Mouse (Mus musculus) A20 (cell line): ENCODE measurements around the gene Reep3.
"Not testable (repeated sequence)": the region's sequence is repeated elsewhere in the genome, so short reads cannot be mapped to it uniquely, and the experiment has no call there.

Source experiments
- DNase-seq: peaks from one replicate; pipeline ENCODE4 v3.0.0-alpha.2; 2011; ENCODE audit warnings: low read depth, low spot score

Reep3 gene

DNA sequence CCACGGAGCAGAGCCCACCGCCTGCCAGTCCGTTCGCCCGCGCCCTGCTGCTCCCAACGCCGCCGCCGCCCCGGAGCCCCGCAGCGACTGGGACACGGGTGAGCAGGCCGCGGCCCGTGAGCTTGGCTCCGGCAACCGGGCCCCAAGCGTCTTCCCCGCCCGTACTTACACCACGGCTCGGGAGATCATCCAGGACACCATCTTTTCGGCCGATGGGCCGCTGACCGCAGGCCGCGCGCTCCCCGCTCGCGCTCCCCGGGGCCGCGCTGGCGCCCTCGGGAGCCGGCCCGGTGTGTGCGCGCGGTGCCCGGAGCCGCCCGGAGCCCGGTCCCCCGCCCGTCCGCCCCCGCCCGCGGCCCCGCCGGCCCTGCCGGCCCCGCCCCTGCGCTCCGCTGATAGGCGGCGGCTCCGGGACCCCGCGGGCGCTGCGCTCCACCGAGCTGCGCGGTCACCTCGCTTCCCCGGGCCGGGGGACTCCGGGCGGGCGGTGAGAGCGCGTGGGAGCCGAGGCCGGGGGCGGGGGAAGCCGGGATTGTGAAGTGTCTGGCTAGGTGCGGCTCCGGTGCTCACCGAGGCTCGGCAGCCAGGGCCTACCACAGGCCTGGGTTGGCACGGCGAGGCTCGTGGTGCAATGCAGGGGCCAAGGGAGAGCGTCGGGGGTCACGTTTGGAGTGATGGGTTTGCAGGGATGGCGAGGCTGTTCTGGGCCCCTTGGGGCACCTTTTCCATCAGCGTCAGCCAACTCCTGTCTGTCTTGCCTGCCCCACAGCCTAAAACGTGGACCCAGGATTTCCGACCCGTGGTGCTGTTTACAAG is at the start of gene Reep3:
Gene Reep3, minus strand, starts transcription at position 325 of the 816 bp plus-strand sequence.
- DNase-seq = peak; percentile 84

DNA sequence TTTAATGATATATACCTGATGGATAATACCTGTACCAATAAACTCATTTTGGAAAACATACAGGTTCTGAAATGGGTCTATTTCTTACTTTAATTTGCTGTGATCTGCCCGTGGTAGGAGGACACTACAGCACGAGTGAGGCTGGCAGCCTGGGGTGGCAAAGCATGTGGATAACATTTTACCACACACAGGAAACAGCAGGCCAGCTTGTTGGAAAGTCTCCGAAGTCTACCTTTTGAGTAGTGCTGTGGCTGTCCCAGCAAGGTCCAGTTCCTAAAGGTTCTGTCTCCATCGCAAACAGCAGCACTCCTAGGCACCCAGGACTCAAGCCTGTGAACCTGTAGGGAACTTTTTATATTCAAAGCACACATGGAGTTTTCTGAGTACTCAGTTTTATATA is 48.9 kb upstream of the Reep3 start:
- DNase-seq = no peak

- DNase-seq = no peak
Observed at GRCm38 (mm10) chr10:67144269-67144668, 47.5 kb upstream of the Reep3 start.

DNA sequence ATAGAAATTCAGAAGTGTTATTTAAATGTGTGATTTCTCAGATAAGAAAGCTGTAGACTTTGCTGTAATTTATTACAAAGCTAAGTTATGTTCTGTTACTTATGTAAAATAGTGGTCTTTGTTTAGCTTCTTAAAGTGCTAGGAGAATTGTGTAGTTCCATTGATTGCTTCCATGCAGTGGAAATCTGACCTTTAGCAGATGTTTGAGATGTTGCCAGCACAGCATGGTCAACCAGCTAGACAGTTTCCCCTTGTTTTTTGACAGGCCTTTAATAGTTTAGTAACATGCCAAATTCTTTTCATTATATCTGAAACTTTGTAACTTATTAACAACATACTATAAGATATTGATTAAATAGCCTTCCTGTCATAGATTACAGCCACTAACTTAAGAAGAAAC is 46.9 kb upstream of the Reep3 start:
- no peak for DNase-seq

DNA sequence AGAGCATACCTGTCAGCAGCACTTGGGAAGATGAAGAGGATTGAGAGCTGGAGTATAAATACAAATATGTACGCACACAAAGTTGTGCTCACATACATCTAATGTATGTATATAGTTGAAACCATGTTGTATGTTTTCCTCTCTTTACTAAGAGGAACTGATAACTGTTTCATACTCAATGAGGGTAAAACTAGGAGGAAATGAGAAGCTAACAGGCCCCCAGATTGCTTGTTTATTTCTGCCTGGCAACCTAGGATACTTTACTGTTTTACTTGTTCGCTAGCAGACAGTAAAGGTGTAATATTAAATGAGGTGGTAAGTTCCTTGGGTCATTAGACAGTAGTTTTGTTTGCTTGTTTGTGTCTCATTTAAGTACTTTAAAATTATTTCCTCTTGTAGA is 40.7 kb upstream of the Reep3 start:
- DNase-seq = peak; percentile 29

DNA sequence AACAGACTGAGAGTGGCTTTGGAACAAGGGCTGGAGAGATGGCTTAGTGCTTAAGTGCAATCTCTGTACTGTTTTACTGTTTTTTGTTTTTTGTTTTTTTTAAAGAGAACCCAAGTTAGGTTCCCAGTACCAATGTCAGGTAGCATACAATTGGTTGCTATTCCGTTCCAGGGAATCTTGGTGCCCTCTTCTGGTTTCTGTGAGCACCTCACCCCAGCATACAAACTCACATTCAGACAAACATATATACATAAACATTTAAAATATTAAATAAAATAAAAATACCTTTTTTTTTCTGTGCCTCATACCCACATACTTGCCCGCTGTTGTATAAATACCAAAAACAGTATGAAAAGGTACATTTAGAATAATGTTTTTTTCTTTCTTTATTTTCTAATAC is 37.6 kb upstream of the Reep3 start:
- DNase-seq = peak; percentile 24

DNA sequence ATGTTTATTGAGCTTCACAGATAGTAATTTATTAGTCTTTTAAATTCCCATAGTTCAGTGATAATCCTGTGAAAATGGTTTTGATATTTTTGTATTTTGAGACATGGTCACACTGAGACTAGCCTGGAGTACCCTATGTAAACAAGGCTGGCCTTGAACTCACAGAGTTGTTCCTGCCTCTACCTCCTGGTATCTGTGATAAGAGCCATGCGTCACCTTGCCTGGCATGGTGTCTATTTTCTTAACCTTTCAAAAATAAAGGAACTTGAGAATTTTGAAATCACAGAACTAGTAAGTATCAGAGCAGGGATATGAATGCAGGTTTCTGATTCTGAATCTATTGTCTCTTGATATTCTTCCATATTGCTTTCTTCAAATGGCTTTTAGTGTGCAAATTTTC is 35.0 kb upstream of the Reep3 start:
- DNase-seq = no peak

GRCm38 (mm10) chr10:67129531-67129930 is 32.8 kb upstream of the Reep3 start:
- DNase-seq = no peak

DNA sequence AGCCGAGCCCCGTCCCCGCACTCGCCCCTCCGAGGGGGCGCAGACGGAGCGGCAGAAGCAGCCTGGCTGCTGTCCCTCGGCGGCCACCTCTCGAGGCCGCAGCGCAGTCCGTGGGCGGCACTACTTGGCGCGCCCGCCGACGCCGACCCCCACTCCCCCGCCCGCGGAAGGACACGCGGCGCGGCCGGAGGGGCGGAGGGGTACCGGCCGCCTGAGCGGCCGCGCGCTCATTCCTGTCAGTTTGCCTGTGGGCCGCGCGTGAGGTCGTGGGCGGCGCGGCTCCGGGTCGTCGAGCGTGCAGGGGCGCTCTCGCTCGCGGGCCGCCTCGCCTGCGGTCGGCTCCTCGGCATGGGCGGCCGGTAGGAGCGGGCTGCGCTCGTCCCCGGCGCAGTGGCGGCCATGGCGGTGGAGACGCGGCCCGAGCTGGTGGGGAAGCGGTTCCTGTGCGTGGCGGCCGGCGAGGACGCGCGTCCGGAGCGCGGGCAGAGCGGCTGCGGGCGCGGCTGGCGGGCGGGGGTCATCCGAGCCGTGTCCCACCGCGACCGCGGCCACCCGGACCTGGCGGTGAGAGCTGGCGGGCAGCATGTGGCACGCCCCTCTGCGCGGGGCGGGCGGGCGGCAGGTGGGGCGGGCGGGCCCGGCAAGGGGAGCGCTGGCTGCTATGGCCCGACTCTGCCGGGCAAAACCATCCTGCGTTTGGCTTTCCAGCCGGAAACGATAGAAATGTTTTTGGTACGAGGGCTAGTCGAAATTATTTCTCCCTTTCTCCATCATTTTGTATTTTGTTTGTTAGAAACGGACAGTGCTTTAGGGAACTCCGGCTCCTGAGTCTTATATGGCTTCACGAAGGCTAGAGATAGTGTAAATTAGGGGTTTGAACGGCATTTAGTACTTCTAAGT is 30.4 kb upstream of the Reep3 start:
- peak; percentile 63 for DNase-seq

DNA sequence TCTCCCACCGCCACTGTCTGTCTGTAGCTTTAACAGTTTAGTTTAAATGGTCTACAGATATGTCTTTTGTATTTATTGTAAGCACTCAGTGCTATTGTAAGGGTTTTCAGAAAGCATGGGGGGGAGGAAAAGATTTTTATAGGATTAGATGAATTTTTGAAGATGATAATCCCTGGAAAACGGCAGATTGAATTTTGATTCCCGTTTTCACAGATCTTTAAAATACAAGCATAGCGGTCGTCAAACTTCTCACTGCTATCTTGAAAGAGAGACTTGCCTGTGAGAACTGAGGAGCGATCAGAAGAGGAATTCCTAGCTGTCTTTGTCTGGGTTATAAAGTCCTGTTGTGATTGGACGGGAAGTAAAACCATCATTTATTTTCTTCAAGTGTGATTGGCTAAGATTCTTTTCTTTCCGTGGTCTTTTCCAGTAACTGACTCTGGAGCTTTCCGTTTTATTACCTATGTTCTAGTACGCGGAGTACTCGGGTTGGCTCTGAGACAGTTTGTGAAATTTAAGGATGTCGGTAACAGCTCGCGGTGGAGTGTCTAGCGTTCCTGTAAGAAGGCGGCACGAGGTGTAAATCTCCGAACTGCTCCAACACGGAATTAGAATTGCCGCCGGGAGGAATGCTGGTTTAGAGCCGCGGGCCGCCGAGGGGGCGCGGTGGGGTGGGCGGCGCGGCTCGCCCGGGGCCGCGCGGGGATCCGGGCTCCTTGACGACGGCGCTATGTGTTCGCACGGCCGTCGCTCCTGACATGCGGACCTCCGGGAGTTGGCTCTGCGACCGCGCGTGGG is 29.5 kb upstream of the Reep3 start:
- no peak for DNase-seq

GRCm38 (mm10) chr10:67124156-67124555 is 27.4 kb upstream of the Reep3 start:
- no peak for DNase-seq

DNA sequence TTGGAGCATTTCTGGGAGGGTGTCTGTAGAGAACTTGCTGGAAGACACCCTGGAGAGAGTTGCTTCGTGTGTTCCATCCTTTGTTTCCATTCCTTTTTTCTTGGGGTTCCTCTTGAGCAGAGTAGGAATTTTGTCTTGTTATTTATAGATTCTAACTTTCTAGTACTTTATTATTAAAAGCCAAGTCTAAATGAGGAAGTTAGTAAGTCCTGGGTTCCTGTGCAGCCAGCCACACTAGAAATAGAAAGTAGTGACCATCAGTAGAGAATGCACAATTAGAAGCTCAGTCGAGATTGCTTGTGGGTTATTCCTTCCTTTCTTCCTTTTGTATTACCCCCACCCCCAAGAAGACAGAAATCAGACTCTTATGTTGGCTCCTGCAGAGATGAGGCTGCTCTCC is 27.0 kb upstream of the Reep3 start:
- DNase-seq = peak; percentile 41

DNA sequence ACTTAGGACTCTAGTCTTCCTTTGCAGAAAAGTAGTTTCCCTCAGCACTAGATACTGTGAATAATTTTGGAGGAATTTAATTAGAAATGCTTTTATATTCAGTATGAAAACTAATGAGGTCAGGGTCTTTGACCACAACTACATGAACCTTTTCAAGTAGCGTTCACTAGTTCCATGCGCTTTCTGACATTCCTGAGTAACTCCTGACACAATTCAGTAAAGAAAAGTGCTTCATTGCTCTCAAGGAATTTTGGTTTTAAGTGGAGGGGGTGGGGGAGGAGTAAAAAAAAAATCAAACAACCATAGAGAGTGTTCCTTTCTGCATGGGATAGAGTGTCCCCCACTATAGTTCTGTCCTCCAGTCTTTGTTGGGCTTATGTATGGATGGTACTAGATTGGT is 23.9 kb upstream of the Reep3 start:
- DNase-seq = no peak

DNA sequence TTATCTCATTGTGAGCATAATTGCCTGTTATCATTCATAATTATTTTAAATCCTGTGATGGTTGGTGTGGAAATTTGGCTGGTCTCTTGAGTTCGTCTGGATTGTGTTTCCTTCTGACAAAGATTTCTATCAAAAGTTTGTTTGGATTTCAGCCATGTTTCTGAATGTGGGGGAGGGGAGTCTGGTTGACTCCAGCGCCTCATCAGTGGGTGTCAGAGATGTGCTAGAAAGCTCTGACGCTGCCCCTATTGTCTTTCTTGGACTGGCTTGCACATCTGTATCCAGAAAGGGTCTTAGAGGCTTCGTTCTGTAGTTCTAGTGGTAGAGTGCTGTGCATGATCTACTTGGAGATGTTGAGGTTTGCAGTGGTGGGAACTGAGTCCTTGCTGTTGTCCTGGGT is 23.4 kb upstream of the Reep3 start:
- no peak for DNase-seq

DNA sequence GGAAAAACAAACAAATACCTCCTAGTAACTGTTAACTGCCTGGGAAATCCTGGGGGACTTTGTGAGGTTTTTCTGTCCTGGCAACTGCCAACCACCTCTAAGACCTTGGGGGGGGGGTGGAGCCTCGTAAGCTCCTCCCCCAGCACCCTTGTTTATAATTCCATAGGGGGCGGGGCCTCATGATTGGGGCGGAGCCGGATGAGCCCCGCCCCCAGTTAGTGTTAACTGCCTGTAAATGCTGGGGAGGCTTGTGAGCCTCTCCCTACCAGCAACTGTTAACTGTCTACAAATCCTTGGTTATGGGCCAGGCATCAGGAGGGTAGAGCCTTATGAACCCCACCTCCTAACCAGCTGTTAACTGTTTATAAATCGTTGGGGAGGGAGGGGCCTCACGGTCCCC is 22.5 kb upstream of the Reep3 start:
- no peak for DNase-seq

DNA sequence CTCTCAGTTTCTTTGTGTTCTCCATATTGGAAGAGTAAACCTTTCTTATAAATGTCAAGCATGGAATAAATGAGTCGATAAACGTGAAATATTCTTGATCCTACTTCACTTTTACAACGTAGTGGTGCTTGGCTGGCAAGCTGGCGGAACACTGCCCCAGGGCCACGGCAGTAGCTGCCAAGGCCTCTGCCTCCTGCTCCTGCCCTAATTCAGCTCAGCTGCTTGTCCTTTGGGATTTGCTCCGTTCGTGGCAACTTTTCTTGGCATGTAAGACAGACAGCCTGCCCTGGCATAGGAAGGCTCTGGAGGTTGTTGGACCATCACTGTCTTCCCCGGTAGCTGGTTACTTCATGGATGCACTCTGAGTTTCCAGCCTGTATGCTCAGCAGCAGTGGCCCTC is 19.5 kb upstream of the Reep3 start:
- no peak for DNase-seq

- no peak for DNase-seq
Observed at GRCm38 (mm10) chr10:67115666-67116091, 18.9 kb upstream of the Reep3 start.

GRCm38 (mm10) chr10:67115115-67115514 is 18.4 kb upstream of the Reep3 start:
- DNase-seq = peak; percentile 31

GRCm38 (mm10) chr10:67113833-67114232 is 17.1 kb upstream of the Reep3 start:
- DNase-seq = no peak

- not testable (repeated sequence) for DNase-seq
Observed at GRCm38 (mm10) chr10:67112967-67113366, 16.2 kb upstream of the Reep3 start.

- no peak for DNase-seq
Observed at GRCm38 (mm10) chr10:67111799-67112177, 15.0 kb upstream of the Reep3 start.
